Comparison of ENCODE assay signal across 8 mouse cellular contexts in genomic region chr12:80691671-80692091, GRCm38 (mm10). TPM values are rescaled to one million over a fixed set of nuclear protein-coding genes. Genes with fewer than 3 reads are reported as not detected.
DNase-seq lines count a peak whose midpoint lies in the region; ATAC-seq lines count a peak whose summit lies in the region.

No protein-coding gene starts in this region.

- H3K4me3 ChIP-seq in embryonic facial prominence, embryonic 13.5 days, result peak overlapping the region; percentile 42; the same call in 1 of the 2 replicates

- peaks cover 32% of the 10 kb centered on the region for H3K4me1 ChIP-seq in embryonic facial prominence, embryonic 13.5 days

- H3K27me3 ChIP-seq in embryonic facial prominence, embryonic 13.5 days, result peaks cover 53% of the 10 kb centered on the region

- WGBS in embryonic facial prominence, embryonic 13.5 days, result 7% methylated on average over 12 of the region's 12 CpGs

- no peak for ATAC-seq in embryonic facial prominence, embryonic 13.5 days (ENCODE audit: insufficient number of reproducible peaks, insufficient read depth, low FRiP score, low TSS enrichment, low read depth)

- no peak overlapping the region for H3K9ac ChIP-seq in embryonic facial prominence, embryonic 13.5 days

- no peak overlapping the region for H3K27ac ChIP-seq in embryonic facial prominence, embryonic 13.5 days

- H3K4me2 ChIP-seq in embryonic facial prominence, embryonic 13.5 days, result peak overlapping the region; percentile 67

- H3K9me3 ChIP-seq in embryonic facial prominence, embryonic 13.5 days, result no peaks in the 10 kb centered on the region

- DNase-seq in gastrocnemius, adult 18-20 months (ENCODE audit: low spot score), result peak; percentile 68
- no peak for DNase-seq in gastrocnemius, postnatal 4 days (ENCODE audit: low spot score in 2 of 2)
- peak; percentile 28 for DNase-seq in kidney, adult 9 months
- peak; percentile 78 for DNase-seq in lung, postnatal 10 days
- no peak for DNase-seq in right cerebral cortex, postnatal 10 days (ENCODE audit: low spot score in 2 of 2)
- no peak for DNase-seq in retina, postnatal 1 day
- DNase-seq in layer of hippocampus, postnatal 14 days (ENCODE audit: low spot score in 2 of 2), result no peak

- no peaks in the 10 kb centered on the region for H3K36me3 ChIP-seq in embryonic facial prominence, embryonic 13.5 days

RNA-seq across cellular contexts. Expression of gene Plekhd1, which starts 0.7 kb away (rescaled TPM):
- under 1 TPM; 0.46 to 0.66 TPM for total RNA-seq in gastrocnemius, adult 18-20 months (2021)
- under 1 TPM; 0.21 to 0.78 TPM for total RNA-seq in gastrocnemius, postnatal 4 days (2021)
- 0.07 and 0.21 TPM in 2 replicates for polyA plus RNA-seq in embryonic facial prominence, embryonic 13.5 days (2015; fragmentation: Nextera tagmentation; extraction: Ambion mirVana)
- 1 to 10 TPM; 4.8 to 9.1 TPM for total RNA-seq in layer of hippocampus, postnatal 14 days (2021)

RNA-seq across cellular contexts. Expression of gene Erh, which starts 47.5 kb away (rescaled TPM):
- 10 to 100 TPM; 14.7 to 18.2 TPM for total RNA-seq in gastrocnemius, adult 18-20 months (2021)
- total RNA-seq in gastrocnemius, postnatal 4 days (2021), result 10 to 100 TPM; 57.7 to 61.6 TPM
- 316 and 333 TPM in 2 replicates for polyA plus RNA-seq in embryonic facial prominence, embryonic 13.5 days (2015; fragmentation: Nextera tagmentation; extraction: Ambion mirVana)
- total RNA-seq in layer of hippocampus, postnatal 14 days (2021), result 10 to 100 TPM; 56.8 to 57.5 TPM

RNA-seq across cellular contexts. Expression of gene Slc39a9, which starts 48.0 kb away (rescaled TPM):
- 1 to 10 TPM; 6.9 to 8.3 TPM for total RNA-seq in gastrocnemius, adult 18-20 months (2021)
- total RNA-seq in gastrocnemius, postnatal 4 days (2021), result 10 to 100 TPM; 21.2 to 22.6 TPM
- polyA plus RNA-seq in embryonic facial prominence, embryonic 13.5 days (2015; fragmentation: Nextera tagmentation; extraction: Ambion mirVana), result 23.4 and 24.2 TPM in 2 replicates
- total RNA-seq in layer of hippocampus, postnatal 14 days (2021), result 10 to 100 TPM; 41.2 to 42.7 TPM

Comparison
In these comparisons a context has a peak if more than half of its experiments do, and no peak if none do; other contexts are left out.
1. DNase-seq: peak in gastrocnemius, adult 18-20 months (single experiment), kidney, adult 9 months (single experiment) and lung, postnatal 10 days (single experiment); none in gastrocnemius, postnatal 4 days (0 of 2), right cerebral cortex, postnatal 10 days (0 of 2), retina, postnatal 1 day (single experiment) and layer of hippocampus, postnatal 14 days (0 of 2).